Mouse (Mus musculus): ENCODE results near the gene Bend3. TPM values are rescaled to one million over a fixed set of nuclear protein-coding genes. Genes with fewer than 3 reads are reported as not detected.
A peak's percentile ranks its signal among the peaks of the same experiment; 100 is the strongest.

Bend3 gene
- polyA plus RNA-seq, 1 experiment from 2014 or later: 1.6 TPM

GRCm38 (mm10) chr10:43485751-43486268 lies 7.2 kb downstream of the Bend3 start:
- Histone ChIP-seq H3K4me2 (ENCODE audit: low read length) (no peak overlapping the region), H3K27me3 (replicated peaks; ENCODE audit: control insufficient read depth, insufficient read depth, low read length) (no peaks in the 10 kb centered on the region), H3K36me3 (ENCODE audit: control insufficient read depth, insufficient read depth, low read length) (no peaks in the 10 kb centered on the region), H3K4me3 (ENCODE audit: low read length) (no peak overlapping the region), H3K9me3 (ENCODE audit: control insufficient read depth, low read length) (no peaks in the 10 kb centered on the region), H3K9ac (ENCODE audit: low read depth, low read length) (no peak overlapping the region), H3K27ac (ENCODE audit: low read depth, low read length) (no peak overlapping the region), H3K4me1 (ENCODE audit: control insufficient read depth, insufficient read depth, low read depth, low read length) (peaks cover 8% of the 10 kb centered on the region)
- no peak for ATAC-seq
- WGBS: 90% methylated on average over 6 of the region's 6 CpGs

- no peak overlapping the region for H3K9ac ChIP-seq (ENCODE audit: low read depth, low read length)
- no peaks in the 10 kb centered on the region for H3K27me3 ChIP-seq (replicated peaks; ENCODE audit: control insufficient read depth, insufficient read depth, low read length)
- H3K27ac ChIP-seq (ENCODE audit: low read depth, low read length): no peak overlapping the region
- 87% methylated on average over 3 of the region's 3 CpGs for WGBS
- ATAC-seq: no peak
- H3K36me3 ChIP-seq (ENCODE audit: control insufficient read depth, insufficient read depth, low read length): no peaks in the 10 kb centered on the region
- peaks cover 8% of the 10 kb centered on the region for H3K4me1 ChIP-seq (ENCODE audit: control insufficient read depth, insufficient read depth, low read depth, low read length)
- H3K4me2 ChIP-seq (ENCODE audit: low read length): no peak overlapping the region
- H3K4me3 ChIP-seq (ENCODE audit: low read length): no peak overlapping the region
- no peaks in the 10 kb centered on the region for H3K9me3 ChIP-seq (ENCODE audit: control insufficient read depth, low read length)
Measured at GRCm38 (mm10) chr10:43487441-43488010, 8.9 kb downstream of the Bend3 start.

- H3K4me1 ChIP-seq (ENCODE audit: control insufficient read depth, insufficient read depth, low read depth, low read length): peaks cover 5% of the 10 kb centered on the region
- H3K36me3 ChIP-seq (ENCODE audit: control insufficient read depth, insufficient read depth, low read length): no peaks in the 10 kb centered on the region
- WGBS: 84% methylated on average over 4 of the region's 4 CpGs
- ATAC-seq: no peak
- no peak overlapping the region for H3K27ac ChIP-seq (ENCODE audit: low read depth, low read length)
- no peaks in the 10 kb centered on the region for H3K27me3 ChIP-seq (replicated peaks; ENCODE audit: control insufficient read depth, insufficient read depth, low read length)
- no peak overlapping the region for H3K9ac ChIP-seq (ENCODE audit: low read depth, low read length)
- H3K9me3 ChIP-seq (ENCODE audit: control insufficient read depth, low read length): no peaks in the 10 kb centered on the region
- H3K4me3 ChIP-seq (ENCODE audit: low read length): no peak overlapping the region
- no peak overlapping the region for H3K4me2 ChIP-seq (ENCODE audit: low read length)
Measured at GRCm38 (mm10) chr10:43488258-43488657, 9.6 kb downstream of the Bend3 start.

GRCm38 (mm10) chr10:43489139-43489538 lies 10.5 kb downstream of the Bend3 start:
- Histone ChIP-seq H3K36me3 (ENCODE audit: control insufficient read depth, insufficient read depth, low read length) (no peaks in the 10 kb centered on the region), H3K27me3 (replicated peaks; ENCODE audit: control insufficient read depth, insufficient read depth, low read length) (no peaks in the 10 kb centered on the region), H3K9me3 (ENCODE audit: control insufficient read depth, low read length) (no peaks in the 10 kb centered on the region), H3K9ac (ENCODE audit: low read depth, low read length) (no peak overlapping the region), H3K4me3 (ENCODE audit: low read length) (no peak overlapping the region), H3K4me1 (ENCODE audit: control insufficient read depth, insufficient read depth, low read depth, low read length) (no peaks in the 10 kb centered on the region), H3K27ac (ENCODE audit: low read depth, low read length) (no peak overlapping the region), H3K4me2 (ENCODE audit: low read length) (no peak overlapping the region)
- ATAC-seq: no peak
- 93% methylated on average over 7 of the region's 7 CpGs for WGBS

- Histone ChIP-seq H3K4me2 (ENCODE audit: low read length) (no peak overlapping the region), H3K9me3 (ENCODE audit: control insufficient read depth, low read length) (no peaks in the 10 kb centered on the region), H3K4me3 (ENCODE audit: low read length) (no peak overlapping the region), H3K27me3 (replicated peaks; ENCODE audit: control insufficient read depth, insufficient read depth, low read length) (no peaks in the 10 kb centered on the region), H3K27ac (ENCODE audit: low read depth, low read length) (no peak overlapping the region), H3K4me1 (ENCODE audit: control insufficient read depth, insufficient read depth, low read depth, low read length) (no peaks in the 10 kb centered on the region), H3K36me3 (ENCODE audit: control insufficient read depth, insufficient read depth, low read length) (no peaks in the 10 kb centered on the region), H3K9ac (ENCODE audit: low read depth, low read length) (no peak overlapping the region)
- ATAC-seq: no peak
- 59% methylated on average over 6 of the region's 6 CpGs for WGBS
Measured at GRCm38 (mm10) chr10:43489550-43489949, 10.9 kb downstream of the Bend3 start.

GRCm38 (mm10) chr10:43490034-43490433 lies 11.4 kb downstream of the Bend3 start:
- H3K4me3 ChIP-seq (ENCODE audit: low read length): no peak overlapping the region
- ATAC-seq: no peak
- H3K36me3 ChIP-seq (ENCODE audit: control insufficient read depth, insufficient read depth, low read length): peaks cover 1% of the 10 kb centered on the region; the same call in 1 of the 2 replicates
- no peaks in the 10 kb centered on the region for H3K4me1 ChIP-seq (ENCODE audit: control insufficient read depth, insufficient read depth, low read depth, low read length)
- no peak overlapping the region for H3K27ac ChIP-seq (ENCODE audit: low read depth, low read length)
- no peak overlapping the region for H3K9ac ChIP-seq (ENCODE audit: low read depth, low read length)
- 74% methylated on average over 8 of the region's 8 CpGs for WGBS
- H3K4me2 ChIP-seq (ENCODE audit: low read length): no peak overlapping the region
- no peaks in the 10 kb centered on the region for H3K27me3 ChIP-seq (replicated peaks; ENCODE audit: control insufficient read depth, insufficient read depth, low read length)
- H3K9me3 ChIP-seq (ENCODE audit: control insufficient read depth, low read length): no peaks in the 10 kb centered on the region

- H3K27ac ChIP-seq (ENCODE audit: low read depth, low read length): no peak overlapping the region
- no peak overlapping the region for H3K9ac ChIP-seq (ENCODE audit: low read depth, low read length)
- no peaks in the 10 kb centered on the region for H3K27me3 ChIP-seq (replicated peaks; ENCODE audit: control insufficient read depth, insufficient read depth, low read length)
- H3K4me1 ChIP-seq (ENCODE audit: control insufficient read depth, insufficient read depth, low read depth, low read length): no peaks in the 10 kb centered on the region
- WGBS: 87% methylated on average over 5 of the region's 5 CpGs
- peaks cover 5% of the 10 kb centered on the region for H3K36me3 ChIP-seq (ENCODE audit: control insufficient read depth, insufficient read depth, low read length)
- no peaks in the 10 kb centered on the region for H3K9me3 ChIP-seq (ENCODE audit: control insufficient read depth, low read length)
- H3K4me3 ChIP-seq (ENCODE audit: low read length): no peak overlapping the region
- no peak overlapping the region for H3K4me2 ChIP-seq (ENCODE audit: low read length)
- no peak for ATAC-seq
Measured at GRCm38 (mm10) chr10:43490846-43491245, 12.2 kb downstream of the Bend3 start.

- peaks cover 6% of the 10 kb centered on the region for H3K36me3 ChIP-seq (ENCODE audit: control insufficient read depth, insufficient read depth, low read length)
- peak; percentile 77 for ATAC-seq
- no peaks in the 10 kb centered on the region for H3K9me3 ChIP-seq (ENCODE audit: control insufficient read depth, low read length)
- no peaks in the 10 kb centered on the region for H3K4me1 ChIP-seq (ENCODE audit: control insufficient read depth, insufficient read depth, low read depth, low read length)
- 76% methylated on average over 4 of the region's 4 CpGs for WGBS
- H3K4me3 ChIP-seq (ENCODE audit: low read length): no peak overlapping the region
- H3K27ac ChIP-seq (ENCODE audit: low read depth, low read length): no peak overlapping the region
- no peak overlapping the region for H3K4me2 ChIP-seq (ENCODE audit: low read length)
- H3K9ac ChIP-seq (ENCODE audit: low read depth, low read length): no peak overlapping the region
- no peaks in the 10 kb centered on the region for H3K27me3 ChIP-seq (replicated peaks; ENCODE audit: control insufficient read depth, insufficient read depth, low read length)
Measured at GRCm38 (mm10) chr10:43502599-43502998, 24.0 kb downstream of the Bend3 start.

GRCm38 (mm10) chr10:43504291-43504690 lies 25.7 kb downstream of the Bend3 start:
- no peak for ATAC-seq
- WGBS: 60% methylated on average over 1 of the region's 1 CpGs
- no peaks in the 10 kb centered on the region for H3K27me3 ChIP-seq (replicated peaks; ENCODE audit: control insufficient read depth, insufficient read depth, low read length)

More at GRCm38 (mm10) chr10:43504291-43504690, 25.7 kb downstream of the Bend3 start:
- Histone ChIP-seq H3K36me3 (ENCODE audit: control insufficient read depth, insufficient read depth, low read length) (peaks cover 2% of the 10 kb centered on the region; the same call in 1 of the 2 replicates), H3K9ac (ENCODE audit: low read depth, low read length) (no peak overlapping the region), H3K4me2 (ENCODE audit: low read length) (no peak overlapping the region), H3K9me3 (ENCODE audit: control insufficient read depth, low read length) (no peaks in the 10 kb centered on the region), H3K4me1 (ENCODE audit: control insufficient read depth, insufficient read depth, low read depth, low read length) (no peaks in the 10 kb centered on the region), H3K4me3 (ENCODE audit: low read length) (no peak overlapping the region), H3K27ac (ENCODE audit: low read depth, low read length) (no peak overlapping the region)

Data from hindbrain, embryonic 16.5 days (tissue).